Mouse (Mus musculus) CD4-positive, CD25-positive, alpha-beta regulatory T cell, adult 2 months (primary cell): ENCODE results near the gene Mucl3.

Experiments
- DNase-seq: peaks from one replicate; pipeline ENCODE4 v3.0.0-alpha.2; 2012; ENCODE audit warnings: low read depth, low spot score

The Mucl3 gene

DNA sequence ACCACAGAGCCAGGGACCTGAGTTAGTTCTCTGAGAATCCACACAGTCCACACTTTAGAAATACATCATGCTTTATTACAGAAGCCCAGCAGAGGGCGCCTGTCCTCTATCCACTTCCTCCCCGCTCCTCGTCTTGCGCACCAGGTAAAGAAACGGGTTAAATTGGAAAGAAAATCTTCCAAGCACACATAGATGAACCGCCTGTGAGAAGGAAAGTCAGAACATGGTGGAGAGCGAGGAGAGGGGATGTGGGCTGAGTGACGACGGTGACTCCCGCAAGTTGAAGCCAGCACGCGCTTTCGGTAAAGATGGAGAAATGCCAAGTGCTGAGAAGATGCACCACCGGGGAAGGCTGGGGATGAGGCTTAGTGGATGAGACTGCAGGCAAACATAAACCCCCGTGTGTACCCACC, 7.8 kb downstream of the Mucl3 start:
- peak; percentile 87 for DNase-seq

DNA sequence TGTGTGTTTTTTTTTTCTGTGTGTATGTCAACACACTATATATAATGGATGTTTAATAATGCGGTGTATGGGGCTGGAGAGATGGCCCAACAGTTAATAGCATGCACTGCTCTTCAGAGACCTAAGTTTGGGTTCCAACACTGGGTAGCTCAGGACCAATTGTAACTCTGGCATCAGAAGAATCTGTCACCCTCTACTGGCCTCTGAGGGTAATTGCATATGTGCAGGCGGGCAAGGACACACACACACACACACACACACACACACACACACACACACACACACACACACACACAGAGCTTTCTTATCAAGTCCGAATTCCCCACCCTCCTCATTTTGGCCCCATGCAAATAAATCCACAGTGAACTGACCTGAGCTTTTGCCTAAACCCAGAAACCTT, 8.3 kb downstream of the Mucl3 start:
- peak; percentile 41 for DNase-seq

- DNase-seq = peak; percentile 18
Measured at GRCm38 (mm10) chr17:35633992-35634391, 9.5 kb downstream of the Mucl3 start.

GRCm38 (mm10) chr17:35626537-35626936, 17.0 kb downstream of the Mucl3 start, which contains the start of gene Gm9573:
TSS of gene Gm9573 (minus strand) at chr17:35626637.
- no peak for DNase-seq

DNA sequence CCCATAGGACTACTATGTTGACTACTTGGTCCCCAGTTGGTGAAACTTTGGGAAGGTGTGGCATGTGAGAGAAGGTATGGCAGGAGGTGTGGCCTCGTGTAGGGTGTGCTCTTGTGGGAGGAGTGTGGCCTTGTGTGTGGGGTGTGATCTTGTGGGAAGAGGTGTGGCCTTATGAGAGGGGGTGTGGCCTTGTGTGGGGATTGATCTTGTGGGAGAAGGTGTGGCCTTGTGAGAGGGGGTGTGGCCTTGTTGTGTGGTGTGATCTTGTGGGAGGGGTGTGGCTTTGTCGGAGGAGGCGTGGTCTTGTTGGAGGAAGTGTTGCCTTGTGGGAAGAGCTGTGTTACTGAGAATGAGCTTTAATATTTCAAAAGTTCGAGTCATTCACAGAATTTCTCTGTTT, 26.4 kb downstream of the Mucl3 start:
- DNase-seq = peak; percentile 29

DNA sequence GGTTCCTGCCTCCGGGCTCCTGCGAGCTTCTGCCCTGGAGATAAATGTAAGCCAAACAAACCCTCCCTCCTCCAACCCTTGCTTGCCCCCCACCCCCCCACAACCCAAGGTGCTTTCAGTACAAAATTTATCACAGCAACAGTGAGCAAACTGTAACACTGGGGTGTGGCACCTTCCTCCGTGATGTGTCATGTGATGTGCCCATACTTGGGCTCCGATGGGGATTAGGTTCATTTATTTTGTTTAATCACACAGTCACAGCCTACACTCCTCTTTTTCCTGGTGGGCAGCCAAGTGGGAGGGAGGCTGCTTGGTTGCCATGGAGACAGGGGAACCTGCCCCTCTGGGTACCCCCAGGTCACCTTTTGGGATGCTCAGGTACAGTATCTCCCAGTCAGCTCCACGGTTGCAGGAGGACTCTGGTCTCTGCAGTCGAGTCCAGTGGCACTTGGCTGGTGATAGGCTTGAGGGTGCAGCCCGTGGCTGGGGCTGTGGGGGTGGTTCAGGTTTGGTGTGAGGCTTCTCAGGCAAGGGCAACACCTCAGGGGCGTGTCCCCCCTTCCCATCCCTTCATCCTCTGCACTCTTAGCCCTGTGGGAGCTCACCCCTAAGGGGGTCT, 41.6 kb downstream of the Mucl3 start:
- DNase-seq = no peak

DNA sequence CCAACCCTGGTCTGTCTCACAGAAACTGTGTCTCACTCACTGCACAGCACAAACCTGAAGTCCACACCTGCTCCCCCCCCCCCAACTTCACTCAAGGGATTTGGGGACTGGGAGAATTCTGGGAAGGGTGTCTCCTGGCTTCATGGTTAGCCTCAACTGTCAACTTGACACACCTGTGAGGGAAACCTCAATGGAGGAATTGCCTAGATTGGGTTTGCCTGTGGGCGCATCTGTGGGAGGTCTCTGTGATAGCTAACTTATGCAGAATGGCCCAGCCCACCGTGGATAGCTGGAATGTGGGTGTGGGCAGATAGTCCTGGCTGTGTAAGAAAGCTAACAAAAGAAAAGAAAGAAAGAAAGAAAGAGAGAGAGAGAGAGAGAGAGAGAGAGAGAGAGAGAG, 42.2 kb downstream of the Mucl3 start, which contains the start of gene Sfta2:
Gene Sfta2 (plus strand): TSS at position 301 of the 400 bp plus-strand sequence.
- DNase-seq = no peak

DNA sequence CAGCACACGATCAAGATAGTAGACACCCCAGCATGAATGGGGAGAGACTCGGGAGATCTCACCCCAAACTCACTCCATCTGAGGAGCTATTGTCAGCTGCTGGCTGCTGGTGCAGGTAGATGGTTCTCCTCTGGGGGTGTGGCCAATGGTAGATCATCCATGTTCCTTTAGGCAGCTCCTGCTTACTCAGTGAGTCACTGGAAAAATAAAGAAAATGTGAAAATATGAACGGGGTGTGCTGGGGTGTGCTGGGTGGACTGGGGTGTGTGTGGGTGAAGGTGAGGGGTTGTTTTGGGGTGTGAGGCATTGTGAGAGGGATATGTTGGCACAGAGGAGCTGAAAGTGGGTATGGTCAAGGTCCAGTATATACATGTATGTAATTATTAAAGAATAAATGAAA, 46.1 kb downstream of the Mucl3 start:
- DNase-seq = no peak

DNA sequence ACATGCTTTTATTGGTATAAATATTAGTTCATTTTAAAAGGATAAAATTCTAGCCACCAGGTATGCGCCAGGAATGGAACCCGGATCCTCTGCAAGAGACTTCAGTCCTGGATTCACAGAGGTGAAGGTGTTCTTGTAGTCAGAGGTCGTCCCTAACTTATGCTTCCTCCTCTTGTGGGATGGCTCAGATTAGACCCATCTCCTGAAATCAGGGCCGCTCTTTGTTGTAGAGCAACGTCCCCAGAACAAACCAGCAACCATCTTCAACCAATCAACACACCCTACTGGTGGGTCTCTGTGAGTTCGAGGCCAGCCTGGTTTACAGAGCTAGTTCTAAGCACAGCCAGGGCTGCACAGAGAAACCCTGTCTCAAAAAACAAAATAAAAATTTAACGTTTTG, 49.0 kb downstream of the Mucl3 start:
- DNase-seq = no peak

DNA sequence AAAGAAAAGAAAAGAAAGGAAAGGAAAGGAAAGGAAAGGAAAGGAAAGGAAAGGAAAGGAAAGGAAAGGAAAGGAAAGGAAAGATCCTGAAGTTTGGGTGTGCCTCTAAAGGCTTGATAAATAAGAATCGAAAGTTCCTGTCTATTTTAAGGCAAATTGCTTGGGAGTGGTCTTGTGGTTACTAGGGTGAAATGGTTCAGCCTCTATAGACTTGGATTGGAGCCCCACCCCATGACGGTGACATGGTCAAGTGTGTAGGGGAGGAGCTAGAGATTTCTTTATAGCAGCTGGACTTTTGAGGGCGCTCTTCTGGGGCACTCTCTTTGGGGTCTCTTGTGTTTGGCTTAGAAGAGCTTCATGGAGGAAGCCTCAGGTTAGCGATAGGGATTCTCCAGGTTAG, 49.7 kb downstream of the Mucl3 start:
- DNase-seq = no peak

GRCm38 (mm10) chr17:35592131-35592530, 51.4 kb downstream of the Mucl3 start:
- DNase-seq = no peak

DNA sequence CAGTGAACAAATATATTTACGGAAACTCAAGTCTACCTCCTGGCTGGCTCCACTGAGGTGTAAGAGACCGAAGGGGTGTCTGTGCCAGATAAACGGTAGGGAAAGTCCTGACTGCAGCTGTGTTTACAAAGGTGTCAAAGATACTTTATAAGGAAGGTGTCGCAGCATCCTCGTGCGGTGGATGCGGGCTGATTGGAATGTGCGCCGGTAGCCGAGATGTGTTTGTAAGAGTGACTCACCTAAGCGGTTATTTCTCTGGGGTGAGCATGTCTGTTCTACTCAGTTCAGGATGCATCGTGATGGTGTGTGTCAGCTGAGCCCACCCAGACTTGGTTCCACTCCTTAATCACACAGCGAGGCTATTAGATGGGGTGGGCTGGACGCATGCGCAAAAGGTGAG, 51.8 kb downstream of the Mucl3 start:
- no peak for DNase-seq

DNA sequence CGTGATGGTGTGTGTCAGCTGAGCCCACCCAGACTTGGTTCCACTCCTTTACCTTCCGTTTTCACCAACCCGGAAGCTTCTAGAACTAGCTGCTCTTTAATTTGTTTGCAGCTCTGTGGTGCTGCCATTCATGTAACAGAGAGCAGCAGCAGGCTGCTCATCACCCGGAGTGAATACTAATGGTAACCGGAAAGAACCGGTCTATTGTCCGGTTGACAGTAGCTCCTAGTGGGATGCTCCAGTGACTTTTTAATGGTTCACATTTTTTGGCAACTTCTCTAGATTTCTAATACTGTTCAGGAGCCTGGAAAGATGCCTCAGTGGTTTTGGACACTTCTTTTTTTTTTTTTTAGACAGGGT, 52.3 kb downstream of the Mucl3 start:
- DNase-seq = no peak

- peak; percentile 86 for DNase-seq
Measured at GRCm38 (mm10) chr17:35590410-35591218, 52.9 kb downstream of the Mucl3 start.

- DNase-seq = no peak
Measured at GRCm38 (mm10) chr17:35588387-35588786, 55.1 kb downstream of the Mucl3 start.

DNA sequence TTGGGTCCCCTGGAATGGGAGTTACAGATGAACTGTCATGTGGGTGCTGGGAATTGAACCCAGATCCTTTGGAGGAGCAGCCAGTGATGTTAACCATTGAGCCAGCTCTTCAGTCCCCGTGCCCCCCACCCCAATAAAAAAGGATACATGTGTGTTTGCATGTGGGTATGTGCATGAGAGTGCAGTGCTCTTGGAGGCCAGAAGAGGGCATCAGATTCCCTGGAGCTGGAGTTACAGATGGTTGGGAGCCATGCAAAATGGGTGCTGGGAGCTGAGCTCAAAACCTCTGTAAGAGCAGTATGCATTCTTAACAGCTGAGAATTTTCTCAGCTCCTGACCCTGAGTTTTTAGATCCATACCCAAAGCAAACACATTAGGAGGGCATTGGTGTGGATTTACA, 56.2 kb downstream of the Mucl3 start:
- DNase-seq = no peak
